13 mouse cellular contexts compared by ENCODE assay signal in the genomic region with DNA sequence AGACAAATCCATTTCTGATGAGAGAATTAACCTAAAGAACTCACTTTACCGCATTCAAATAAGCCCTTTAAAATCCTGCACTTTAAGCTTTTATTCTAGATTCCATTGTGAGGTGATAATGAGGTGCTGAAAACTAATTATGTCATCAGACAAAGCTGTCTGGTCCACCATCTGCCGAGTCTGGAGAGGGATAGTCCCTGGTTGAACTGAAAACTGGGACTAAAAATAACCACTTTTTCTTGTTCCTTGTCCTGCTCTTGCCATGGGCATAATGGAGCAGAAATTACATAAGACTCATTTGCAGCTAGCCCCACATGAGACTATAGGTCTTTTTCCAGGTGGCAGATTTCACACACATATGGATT.
A peak's percentile ranks its signal among the peaks of the same experiment; 100 is the strongest.
DNase-seq lines count a peak whose midpoint lies in the region; ATAC-seq lines count a peak whose summit lies in the region.
"Had no signal": no experiment of that assay in that cellular context is flagged by ENCODE, and none has a peak within 500 bp of the region (broad histone marks: within the 10 kb centered on the region; RNA-seq: fewer than 3 reads in every experiment).

No protein-coding gene starts in this region.

- no peaks in the 10 kb centered on the region for H3K4me1 ChIP-seq in hindbrain, embryonic 12.5 days
- no peaks in the 10 kb centered on the region for H3K4me1 ChIP-seq in hindbrain, embryonic 10.5 days (replicated peaks)
- H3K4me1 ChIP-seq in midbrain, embryonic 13.5 days (replicated peaks): no peaks in the 10 kb centered on the region
- H3K4me1 ChIP-seq: heart, embryonic 13.5 days; megakaryocyte, embryonic 14.5 days had no signal

- H3K4me2 ChIP-seq in hindbrain, embryonic 12.5 days (replicated peaks): no peak overlapping the region
- H3K4me2 ChIP-seq in midbrain, embryonic 13.5 days (replicated peaks): no peak overlapping the region
- H3K4me2 ChIP-seq: heart, embryonic 13.5 days; liver, embryonic 11.5 days had no signal

- H3K9me3 ChIP-seq in hindbrain, embryonic 12.5 days (replicated peaks): no peaks in the 10 kb centered on the region
- H3K9me3 ChIP-seq in hindbrain, embryonic 10.5 days: no peaks in the 10 kb centered on the region
- H3K9me3 ChIP-seq in midbrain, embryonic 13.5 days: no peaks in the 10 kb centered on the region
- H3K9me3 ChIP-seq: heart, embryonic 13.5 days; megakaryocyte, embryonic 14.5 days had no signal

- 38% methylated on average over 2 of the region's 2 CpGs for WGBS in hindbrain, embryonic 12.5 days
- 51% methylated on average over 2 of the region's 2 CpGs for WGBS in hindbrain, embryonic 10.5 days
- WGBS in midbrain, embryonic 13.5 days: 13% methylated on average over 2 of the region's 2 CpGs

- no peaks in the 10 kb centered on the region for H3K36me3 ChIP-seq in hindbrain, embryonic 12.5 days
- no peaks in the 10 kb centered on the region for H3K36me3 ChIP-seq in hindbrain, embryonic 10.5 days
- no peaks in the 10 kb centered on the region for H3K36me3 ChIP-seq in midbrain, embryonic 13.5 days
- H3K36me3 ChIP-seq: heart, embryonic 13.5 days had no signal

- H3K4me3 ChIP-seq in hindbrain, embryonic 12.5 days: no peak overlapping the region
- H3K4me3 ChIP-seq in hindbrain, embryonic 10.5 days: no peak overlapping the region
- no peak overlapping the region for H3K4me3 ChIP-seq in midbrain, embryonic 13.5 days (replicated peaks)
- H3K4me3 ChIP-seq: heart, embryonic 13.5 days; megakaryocyte, embryonic 14.5 days had no signal

- ATAC-seq in hindbrain, embryonic 12.5 days (ENCODE audit: low FRiP score): 0 out of 2 replicates have a peak, but pooled peaks have one; percentile 52
- ATAC-seq in midbrain, embryonic 13.5 days: peak; percentile 63; the same call in 1 of the 2 replicates

- H3K27ac ChIP-seq in hindbrain, embryonic 12.5 days: no peak overlapping the region
- no peak overlapping the region for H3K27ac ChIP-seq in hindbrain, embryonic 10.5 days
- no peak overlapping the region for H3K27ac ChIP-seq in midbrain, embryonic 13.5 days
- H3K27ac ChIP-seq: heart, embryonic 13.5 days; stomach, postnatal 0 days had no signal

- H3K27me3 ChIP-seq in hindbrain, embryonic 12.5 days: no peaks in the 10 kb centered on the region
- H3K27me3 ChIP-seq in hindbrain, embryonic 10.5 days (ENCODE audit: insufficient read depth, poor library complexity, severe bottlenecking): no peaks in the 10 kb centered on the region
- no peaks in the 10 kb centered on the region for H3K27me3 ChIP-seq in midbrain, embryonic 13.5 days
- H3K27me3 ChIP-seq: heart, embryonic 13.5 days; megakaryocyte, embryonic 14.5 days had no signal

- DNase-seq in hindbrain, embryonic 10.5 days (ENCODE audit: low spot score): no peak
- DNase-seq in cerebellum, postnatal 14 days: peak; percentile 40 to 59
- DNase-seq in layer of hippocampus, adult 9-10 months (ENCODE audit: low spot score): peak; percentile 61
- DNase-seq in adrenal gland, postnatal 14 days: no peak
- no peak for DNase-seq in heart, adult 8-10 months (ENCODE audit: low spot score)
- no peak for DNase-seq in kidney, adult 8-10 months
- DNase-seq: kidney, adult 2 months had no signal

- no peak overlapping the region for H3K9ac ChIP-seq in hindbrain, embryonic 12.5 days
- no peak overlapping the region for H3K9ac ChIP-seq in midbrain, embryonic 13.5 days (replicated peaks)
- H3K9ac ChIP-seq: heart, embryonic 13.5 days had no signal

Comparison
In these comparisons a context has a peak if more than half of its experiments do, and no peak if none do; other contexts are left out.
1. DNase-seq: peak in cerebellum, postnatal 14 days (2 of 2) and layer of hippocampus, adult 9-10 months (single experiment); none in hindbrain, embryonic 10.5 days (single experiment), adrenal gland, postnatal 14 days (single experiment), heart, adult 8-10 months (single experiment) and kidney, adult 8-10 months (0 of 2).